Mouse (Mus musculus) kidney, postnatal 0 days (tissue): ENCODE results near the gene Eftud2. TPM values are rescaled to one million over a fixed set of nuclear protein-coding genes. Genes with fewer than 3 reads are reported as not detected.
A peak's percentile ranks its signal among the peaks of the same experiment; 100 is the strongest.

ENCODE experiments used
- ATAC-seq: fragments of 200-750 bp; cut with Nextera tagmentation; replicated peaks from 2 replicates; pipeline ENCODE4 v1.8.0; 2017; ENCODE audit warnings: low read depth, moderate number of reproducible peaks, moderate TSS enrichment, moderate library complexity; ENCODE audit not compliant: low FRiP score
- DNase-seq: peaks from one replicate; pipeline ENCODE4 v3.0.0-alpha.2; 2016; ENCODE audit warnings: low spot score
- H3K27ac ChIP-seq: fragments of 300-500 bp; sonication (generic); 2 replicates; pipeline ENCODE4 v1.5.1; 2014; ENCODE audit warnings: mild to moderate bottlenecking
- H3K27me3 ChIP-seq: fragments of 300-500 bp; sonication (generic); 2 replicates; pipeline ENCODE4 v1.6.1; 2014; ENCODE audit warnings: low read length, mixed read lengths; ENCODE audit not compliant: insufficient read depth
- H3K36me3 ChIP-seq: fragments of 300-500 bp; sonication (generic); 2 replicates; pipeline ENCODE4 v1.6.1; 2014; ENCODE audit warnings: low read length, mixed read lengths; ENCODE audit not compliant: insufficient read depth
- H3K4me1 ChIP-seq: fragments of 300-500 bp; sonication (generic); replicated peaks from 2 replicates; pipeline ENCODE4 v1.6.1; 2014; ENCODE audit warnings: antibody characterized with exemption, low read length, mixed read lengths; ENCODE audit not compliant: insufficient read depth
- H3K4me2 ChIP-seq: fragments of 300-500 bp; sonication (generic); 2 replicates; pipeline ENCODE4 v1.6.1; 2014; ENCODE audit warnings: mild to moderate bottlenecking, low read length, moderate library complexity, mixed read lengths
- H3K4me3 ChIP-seq: fragments of 300-500 bp; sonication (generic); replicated peaks from 2 replicates; pipeline ENCODE4 v1.5.1; 2014; ENCODE audit warnings: low read depth, low read length
- H3K9ac ChIP-seq: fragments of 300-500 bp; sonication (generic); 2 replicates; pipeline ENCODE4 v1.6.1; 2014; ENCODE audit warnings: low read depth, low read length
- H3K9me3 ChIP-seq: fragments of 300-500 bp; sonication (generic); replicated peaks from 2 replicates; pipeline ENCODE4 v1.6.1; 2016; ENCODE audit warnings: low read length, inconsistent platforms, mixed read lengths
- CTCF ChIP-seq: IDR thresholded peaks from 2 replicates; pipeline ENCODE4 v1.5.1; 2016; ENCODE audit warnings: antibody characterized with exemption, low read depth, mild to moderate bottlenecking, moderate library complexity
- WGBS: fragments of 180-500 bp; shearing (Covaris S2); extraction: QIAGEN DNeasy Blood & Tissue Kit; methylation state at CpG from one replicate; pipeline ENCODE4 v1.1.7; 2014; 5-methylcytosine and 5-hydroxymethylcytosine counted together
- polyA plus RNA-seq: library from polyadenylated mRNA; unstranded; fragments of >200 nt; fragmentation: Nextera tagmentation; extraction: Ambion mirVana; gene quantifications from 2 replicates; pipeline ENCODE4 v1.2.1, GENCODE M21; 2015

The Eftud2 gene
- polyA plus RNA-seq, 1 experiment from 2014 or later: 127 TPM

DNA sequence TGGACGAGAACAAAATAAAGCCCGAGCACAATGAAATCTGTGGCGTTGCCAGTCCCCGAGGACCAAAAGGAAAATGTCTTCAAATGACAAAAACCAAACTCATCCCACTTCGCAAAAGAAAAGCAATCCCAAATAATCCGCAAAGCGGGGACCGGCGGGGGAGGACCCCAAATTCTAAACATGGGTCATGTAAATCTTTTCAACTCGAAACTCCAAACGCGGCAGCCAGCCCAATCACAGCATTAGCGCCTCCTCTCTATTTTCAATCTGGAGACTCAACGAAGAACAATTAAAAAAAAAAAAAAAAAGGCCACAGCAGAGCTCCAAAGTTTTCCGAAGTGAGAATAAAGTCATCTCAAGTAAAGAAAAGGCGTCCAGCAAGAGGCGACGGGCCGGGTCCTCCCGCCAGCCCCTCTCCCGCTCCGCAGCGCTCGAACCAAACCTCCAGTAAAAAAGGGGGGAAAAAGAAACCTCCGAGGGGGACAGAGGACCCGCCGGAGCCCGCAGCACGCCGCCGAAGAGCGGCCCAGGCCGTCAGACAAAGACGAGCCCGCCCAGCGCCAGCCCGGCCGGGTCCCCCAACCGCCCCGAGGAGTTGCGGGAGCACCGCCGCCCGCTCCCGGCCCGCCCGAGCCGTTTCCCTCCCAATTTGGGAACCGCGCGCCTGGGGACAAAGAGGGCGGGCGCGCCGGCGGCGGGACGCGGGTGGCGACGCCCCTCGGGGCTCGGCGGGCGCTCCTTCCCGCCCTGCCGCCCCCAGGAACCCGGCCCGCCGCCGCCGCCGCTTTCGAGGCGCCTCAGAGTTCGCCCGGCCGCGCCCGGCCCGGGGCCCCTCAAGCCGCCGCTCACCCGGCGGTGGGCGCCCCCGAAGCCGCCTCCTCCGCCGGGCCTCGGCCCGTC lies 62.4 kb downstream of the Eftud2 start:
- Histone ChIP-seq H3K4me2 (peak overlapping the region; percentile 84), H3K4me3 (peak overlapping the region; percentile 90), H3K9me3 (no peaks in the 10 kb centered on the region), H3K27me3 (no peaks in the 10 kb centered on the region), H3K27ac (peak overlapping the region; percentile 97), H3K36me3 (no peaks in the 10 kb centered on the region), H3K9ac (peak overlapping the region; percentile 93), H3K4me1 (no peaks in the 10 kb centered on the region; the same call in 1 of the 2 replicates)
- 1% methylated on average over 68 of the region's 92 CpGs for WGBS
- DNase-seq: peak; percentile 59
- TF ChIP-seq CTCF: no peak
- ATAC-seq: peak; percentile 48

DNA sequence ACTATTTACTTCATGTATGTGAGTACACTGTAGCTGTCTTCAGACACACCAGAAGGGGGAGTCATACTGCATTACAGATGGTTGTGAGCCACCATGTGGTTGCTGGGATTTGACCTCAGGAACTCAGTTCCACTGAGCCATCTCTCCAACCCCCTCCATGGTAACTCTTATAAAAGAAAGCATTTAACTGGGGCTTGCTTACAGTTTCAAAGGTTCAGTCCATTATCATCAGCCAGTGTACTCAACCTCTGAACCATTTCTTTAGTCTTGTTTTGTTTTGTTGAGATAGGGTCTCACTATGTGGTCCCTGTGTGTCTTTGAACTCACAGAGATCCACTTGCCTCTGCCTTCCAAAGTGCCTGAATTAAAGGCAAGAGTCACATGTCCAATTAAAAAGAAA lies 65.9 kb downstream of the Eftud2 start:
- peak; percentile 27; the same call in 1 of the 2 replicates for TF ChIP-seq CTCF
- Histone ChIP-seq H3K9me3 (no peaks in the 10 kb centered on the region), H3K27me3 (no peaks in the 10 kb centered on the region), H3K9ac (no peak overlapping the region), H3K36me3 (no peaks in the 10 kb centered on the region), H3K4me2 (no peak overlapping the region), H3K27ac (no peak overlapping the region), H3K4me1 (peaks cover 3% of the 10 kb centered on the region; the same call in 1 of the 2 replicates), H3K4me3 (no peak overlapping the region)
- no peak for DNase-seq
- no peak for ATAC-seq

DNA sequence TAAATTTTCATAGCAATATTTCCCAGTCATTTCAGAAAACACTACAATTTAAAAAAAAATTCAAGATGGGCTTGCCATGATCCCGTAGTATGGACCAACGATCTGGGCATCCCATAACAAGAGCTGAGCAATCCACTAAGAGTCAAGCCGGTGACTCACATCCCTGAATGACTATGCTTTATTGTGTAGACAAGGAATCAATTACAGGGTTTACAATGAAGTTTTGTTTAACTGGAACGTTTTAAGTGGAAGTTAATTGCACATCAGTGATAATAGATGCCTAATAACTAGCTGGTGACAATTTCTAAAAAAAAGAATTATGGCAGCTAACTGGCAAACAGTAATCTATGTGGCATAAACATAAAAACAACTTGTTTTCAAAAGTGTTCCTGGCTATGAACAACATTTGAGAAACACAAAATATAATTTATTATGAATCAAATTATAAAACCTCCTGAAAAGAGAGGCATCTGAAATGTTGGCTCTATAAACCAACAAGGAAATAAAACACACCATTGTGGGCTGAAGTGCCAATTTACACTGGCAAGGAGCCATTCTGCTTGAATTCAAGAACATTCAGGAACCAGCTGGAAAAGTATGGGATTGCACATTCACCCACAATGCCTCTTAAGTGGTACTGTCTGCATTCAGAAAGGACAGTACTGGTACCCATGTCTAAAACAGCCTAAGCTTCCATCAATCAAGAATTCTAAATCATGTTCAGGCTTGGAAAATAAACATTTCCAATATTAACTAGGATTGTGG lies 69.9 kb downstream of the Eftud2 start:
- Histone ChIP-seq H3K4me2 (no peak overlapping the region), H3K4me1 (0 out of 2 replicates have a peak, but pooled peaks cover 3% of the 10 kb centered on the region), H3K4me3 (no peak overlapping the region), H3K36me3 (no peaks in the 10 kb centered on the region), H3K27me3 (no peaks in the 10 kb centered on the region), H3K27ac (no peak overlapping the region), H3K9me3 (no peaks in the 10 kb centered on the region), H3K9ac (no peak overlapping the region)
- ATAC-seq (no peak), DNase-seq (no peak)
- TF ChIP-seq CTCF: no peak
- WGBS: 49% methylated on average over 4 of the region's 4 CpGs

DNA sequence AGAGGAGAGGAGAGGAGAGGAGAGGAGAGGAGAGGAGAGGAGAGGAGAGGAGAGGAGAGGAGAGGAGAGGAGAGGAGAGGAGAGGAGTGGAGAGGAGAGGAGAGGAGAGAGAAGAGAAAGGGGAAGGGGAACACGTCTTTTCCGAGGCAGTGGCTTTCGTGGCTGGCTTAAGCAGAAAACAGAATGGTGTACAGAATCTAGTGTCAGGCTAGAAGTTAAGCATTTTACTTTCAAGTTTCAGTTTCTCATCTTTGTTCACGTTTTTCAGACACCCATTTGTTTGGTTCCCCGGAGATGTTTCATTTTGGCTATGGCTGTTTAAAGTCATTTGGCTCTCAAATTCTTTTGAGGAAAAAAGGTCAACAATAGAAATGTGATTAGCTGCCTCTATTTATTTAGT lies 72.5 kb downstream of the Eftud2 start:
- H3K36me3 ChIP-seq: no peaks in the 10 kb centered on the region
- DNase-seq (no peak), ATAC-seq (no peak)
- no peak overlapping the region for H3K27ac ChIP-seq
- H3K4me3 ChIP-seq: no peak overlapping the region
- TF ChIP-seq CTCF: no peak
- H3K9ac ChIP-seq: no peak overlapping the region
- H3K27me3 ChIP-seq: no peaks in the 10 kb centered on the region
- H3K4me2 ChIP-seq: no peak overlapping the region
- WGBS: 63% methylated on average over 5 of the region's 5 CpGs
- H3K4me1 ChIP-seq: 0 out of 2 replicates have a peak, but pooled peaks cover 3% of the 10 kb centered on the region
- no peaks in the 10 kb centered on the region for H3K9me3 ChIP-seq

DNA sequence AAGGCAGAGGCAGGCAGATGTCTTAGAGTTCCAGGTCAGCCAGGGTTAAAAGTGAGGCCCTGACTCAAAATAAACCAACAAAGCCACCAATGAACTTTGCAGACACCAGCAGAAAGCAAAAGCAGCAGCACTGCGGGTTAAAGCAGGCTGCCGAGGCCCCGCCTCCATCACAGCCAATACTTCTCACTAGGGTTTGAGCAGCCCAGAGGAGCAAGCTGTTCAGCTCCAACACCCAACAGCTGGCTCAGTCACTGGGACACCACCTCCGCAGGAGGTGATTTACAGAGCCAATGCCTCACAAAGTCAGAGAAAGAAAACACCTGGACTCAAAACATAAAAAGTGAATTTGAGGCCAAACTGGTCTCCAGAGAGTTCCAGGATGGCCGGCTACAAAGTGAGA lies 77.3 kb downstream of the Eftud2 start:
- H3K27me3 ChIP-seq: no peaks in the 10 kb centered on the region
- 46% methylated on average over 5 of the region's 5 CpGs for WGBS
- H3K4me2 ChIP-seq: no peak overlapping the region
- DNase-seq (peak; percentile 38), ATAC-seq (no peak)
- no peak overlapping the region for H3K9ac ChIP-seq
- H3K9me3 ChIP-seq: no peaks in the 10 kb centered on the region
- H3K4me1 ChIP-seq: no peaks in the 10 kb centered on the region
- no peak overlapping the region for H3K27ac ChIP-seq
- TF ChIP-seq CTCF: no peak
- H3K36me3 ChIP-seq: peaks cover 17% of the 10 kb centered on the region; the same call in 1 of the 2 replicates
- no peak overlapping the region for H3K4me3 ChIP-seq

DNA sequence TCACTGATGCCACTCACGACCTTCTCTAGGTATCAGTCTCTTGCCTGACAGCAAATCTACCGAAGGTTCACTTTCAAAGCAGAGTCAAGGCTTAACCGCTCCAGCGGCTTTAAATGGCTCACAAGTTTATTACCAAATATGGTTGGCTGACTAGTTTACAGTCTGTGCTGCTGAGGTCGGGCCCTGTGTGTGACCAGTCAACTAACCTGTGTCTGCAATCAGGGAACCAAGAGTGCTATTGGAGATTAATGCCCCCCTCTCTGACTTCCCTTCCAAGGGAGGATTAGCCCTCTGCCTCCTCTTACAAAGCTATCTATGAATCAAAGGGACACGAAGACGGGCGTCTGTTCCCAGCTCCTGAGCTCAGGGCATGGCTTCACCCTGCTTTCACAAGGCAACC lies 86.6 kb downstream of the Eftud2 start:
- H3K27me3 ChIP-seq: no peaks in the 10 kb centered on the region
- H3K9me3 ChIP-seq: no peaks in the 10 kb centered on the region
- DNase-seq (peak; percentile 57), ATAC-seq (no peak)
- no peak overlapping the region for H3K4me2 ChIP-seq
- TF ChIP-seq CTCF: no peak
- H3K36me3 ChIP-seq: no peaks in the 10 kb centered on the region; the same call in 1 of the 2 replicates
- peaks cover 22% of the 10 kb centered on the region for H3K4me1 ChIP-seq
- WGBS: 21% methylated on average over 8 of the region's 8 CpGs
- H3K4me3 ChIP-seq: no peak overlapping the region
- H3K27ac ChIP-seq: no peak overlapping the region
- H3K9ac ChIP-seq: no peak overlapping the region
